Mouse (Mus musculus) heart, postnatal 0 days (tissue): Measurements from ENCODE around the gene Izumo4. TPM values are rescaled to one million over a fixed set of nuclear protein-coding genes. Genes with fewer than 3 reads are reported as not detected.
A peak's percentile ranks its signal among the peaks of the same experiment; 100 is the strongest.

Experiments used
- ATAC-seq: fragments of 200-750 bp; cut with Nextera tagmentation; 2 replicates; pipeline ENCODE4 v1.8.0; 2017; ENCODE audit warnings: low read depth, moderate number of reproducible peaks, moderate library complexity; ENCODE audit not compliant: insufficient read depth
- DNase-seq: peaks from one replicate; pipeline ENCODE4 v3.0.0-alpha.2; 2016; ENCODE audit warnings: low spot score
- H3K27ac ChIP-seq: fragments of 300-500 bp; sonication (generic); 2 replicates; pipeline ENCODE4 v1.5.1; 2014; ENCODE audit warnings: low read depth, mild to moderate bottlenecking
- H3K27me3 ChIP-seq: fragments of 300-500 bp; sonication (generic); 2 replicates; pipeline ENCODE4 v1.6.1; 2014; ENCODE audit warnings: low read length, mixed read lengths; ENCODE audit not compliant: control insufficient read depth, insufficient read depth
- H3K36me3 ChIP-seq: fragments of 300-500 bp; sonication (generic); replicated peaks from 2 replicates; pipeline ENCODE4 v1.6.1; 2014; ENCODE audit warnings: low read length, mixed read lengths; ENCODE audit not compliant: control insufficient read depth, insufficient read depth
- H3K4me1 ChIP-seq: fragments of 300-500 bp; sonication (generic); 2 replicates; pipeline ENCODE4 v1.6.1; 2014; ENCODE audit warnings: antibody characterized with exemption; ENCODE audit not compliant: control insufficient read depth, insufficient read depth
- H3K4me2 ChIP-seq: fragments of 300-500 bp; sonication (generic); 2 replicates; pipeline ENCODE4 v1.6.1; 2014; ENCODE audit warnings: low read depth, mild to moderate bottlenecking, low read length, moderate library complexity
- H3K4me3 ChIP-seq: fragments of 300-500 bp; sonication (generic); 2 replicates; pipeline ENCODE4 v1.5.1; 2014; ENCODE audit warnings: low read depth, low read length
- H3K9ac ChIP-seq: fragments of 300-500 bp; sonication (generic); replicated peaks from 2 replicates; pipeline ENCODE4 v1.6.1; 2014; ENCODE audit warnings: low read depth, low read length, mixed read lengths
- H3K9me3 ChIP-seq: fragments of 300-500 bp; sonication (generic); replicated peaks from 2 replicates; pipeline ENCODE4 v1.6.1; 2016; ENCODE audit warnings: low read length; ENCODE audit not compliant: control insufficient read depth
- CTCF ChIP-seq: IDR thresholded peaks from 2 replicates; pipeline ENCODE4 v1.5.1; 2016; ENCODE audit warnings: antibody characterized with exemption, control low read depth, low read depth
- EP300 ChIP-seq: IDR thresholded peaks from 2 replicates; pipeline ENCODE4 v1.6.1; 2016; ENCODE audit warnings: antibody characterized with exemption, low read depth
- WGBS: fragments of 180-500 bp; shearing (Covaris S2); extraction: QIAGEN DNeasy Blood & Tissue Kit; methylation state at CpG from one replicate; pipeline ENCODE4 v1.1.7; 2014; 5-methylcytosine and 5-hydroxymethylcytosine counted together
- polyA plus RNA-seq: library from polyadenylated mRNA; unstranded; fragments of >200 nt; fragmentation: Nextera tagmentation; extraction: Ambion mirVana; gene quantifications from 2 replicates; pipeline ENCODE4 v1.2.1, GENCODE M21; 2015
- total RNA-seq: library from RNA; depleted of rRNA; stranded (reverse); fragments of >200 nt; gene quantifications from 2 replicates; pipeline ENCODE4 v1.2.3, GENCODE M21; 2014; ENCODE audit warnings: low replicate concordance

Gene Izumo4
- total and polyA plus RNA-seq, 2 experiments from 2014 or later = 3.6 to 6.9 TPM

- no peak overlapping the region; the same call in 1 of the 2 replicates for H3K27ac ChIP-seq
- no peaks in the 10 kb centered on the region for H3K9me3 ChIP-seq
- no peak overlapping the region for H3K9ac ChIP-seq
- no peak overlapping the region for H3K4me3 ChIP-seq
- no peak overlapping the region for H3K4me2 ChIP-seq
- WGBS = 81% methylated on average over 19 of the region's 19 CpGs
- H3K27me3 ChIP-seq = no peaks in the 10 kb centered on the region
- peaks cover 56% of the 10 kb centered on the region for H3K36me3 ChIP-seq
- ATAC-seq = no peak
- no peak for DNase-seq
- TF ChIP-seq EP300 (no peak), CTCF (no peak)
- peaks cover 38% of the 10 kb centered on the region for H3K4me1 ChIP-seq
These were observed 35.1 kb upstream of the Izumo4 start for GRCm38 (mm10) chr10:80666837-80667412.

- 83% methylated on average over 11 of the region's 11 CpGs for WGBS
- peaks cover 59% of the 10 kb centered on the region for H3K36me3 ChIP-seq
- H3K4me3 ChIP-seq = no peak overlapping the region
- TF ChIP-seq CTCF = no peak
- TF ChIP-seq EP300 = no peak
- no peaks in the 10 kb centered on the region for H3K9me3 ChIP-seq
- H3K9ac ChIP-seq = no peak overlapping the region
- no peak for DNase-seq
- H3K27me3 ChIP-seq = no peaks in the 10 kb centered on the region
- no peak for ATAC-seq
- peaks cover 45% of the 10 kb centered on the region for H3K4me1 ChIP-seq
- no peak overlapping the region for H3K4me2 ChIP-seq
- H3K27ac ChIP-seq = no peak overlapping the region
These were observed 33.4 kb upstream of the Izumo4 start for GRCm38 (mm10) chr10:80668614-80669013.

GRCm38 (mm10) chr10:80669018-80669417 lies 33.0 kb upstream of the Izumo4 start:
- H3K9me3 ChIP-seq = no peaks in the 10 kb centered on the region
- no peak overlapping the region for H3K9ac ChIP-seq
- no peaks in the 10 kb centered on the region for H3K27me3 ChIP-seq
- ATAC-seq (no peak), DNase-seq (no peak)
- 86% methylated on average over 12 of the region's 12 CpGs for WGBS
- no peak overlapping the region for H3K4me3 ChIP-seq
- no peak overlapping the region for H3K27ac ChIP-seq
- no peak for TF ChIP-seq CTCF
- TF ChIP-seq EP300 = no peak
- peaks cover 45% of the 10 kb centered on the region for H3K4me1 ChIP-seq
- H3K4me2 ChIP-seq = no peak overlapping the region
- peaks cover 59% of the 10 kb centered on the region for H3K36me3 ChIP-seq

GRCm38 (mm10) chr10:80669737-80670485 lies 32.1 kb upstream of the Izumo4 start:
- H3K27ac ChIP-seq = peak overlapping the region; percentile 51
- DNase-seq (peak; percentile 73), ATAC-seq (peak; percentile 66)
- no peak overlapping the region for H3K4me3 ChIP-seq
- TF ChIP-seq CTCF (no peak), EP300 (no peak; the same call in 1 of the 2 replicates)
- H3K4me2 ChIP-seq = no peak overlapping the region
- H3K4me1 ChIP-seq = peaks cover 50% of the 10 kb centered on the region
- no peaks in the 10 kb centered on the region for H3K27me3 ChIP-seq
- H3K36me3 ChIP-seq = peaks cover 59% of the 10 kb centered on the region
- 76% methylated on average over 7 of the region's 7 CpGs for WGBS
- no peak overlapping the region for H3K9ac ChIP-seq
- no peaks in the 10 kb centered on the region for H3K9me3 ChIP-seq

GRCm38 (mm10) chr10:80670531-80670930 lies 31.5 kb upstream of the Izumo4 start:
- TF ChIP-seq CTCF (no peak), EP300 (no peak; the same call in 1 of the 2 replicates)
- Histone ChIP-seq H3K27me3 (no peaks in the 10 kb centered on the region), H3K4me3 (no peak overlapping the region), H3K9ac (no peak overlapping the region), H3K9me3 (no peaks in the 10 kb centered on the region), H3K4me2 (no peak overlapping the region), H3K27ac (peak overlapping the region; percentile 51), H3K36me3 (peaks cover 59% of the 10 kb centered on the region), H3K4me1 (peaks cover 50% of the 10 kb centered on the region)
- no peak for ATAC-seq
- 88% methylated on average over 2 of the region's 2 CpGs for WGBS
- DNase-seq = no peak
